Mouse (Mus musculus): ENCODE results near the gene Apobec3. TPM values are rescaled to one million over a fixed set of nuclear protein-coding genes. Genes with fewer than 3 reads are reported as not detected.
"Not testable (repeated sequence)": the region's sequence is repeated elsewhere in the genome, so short reads cannot be mapped to it uniquely, and the experiment has no call there.

Apobec3 gene
- total and polyA plus RNA-seq, 2 experiments from 2014 or later, result 5.1 to 6.3 TPM

- H3K36me3 ChIP-seq (replicated peaks; ENCODE audit: control insufficient read depth, insufficient read depth, low read length), result no peaks in the 10 kb centered on the region; the same call in 1 of the 2 replicates
- DNase-seq (ENCODE audit: low spot score), result no peak
- no peak overlapping the region for H3K27ac ChIP-seq (ENCODE audit: low read depth)
- no peak overlapping the region for H3K9ac ChIP-seq (replicated peaks; ENCODE audit: low read depth, low read length)
- TF ChIP-seq CTCF (IDR thresholded peaks at IDR 0.05; ENCODE audit: low read depth) (no peak), EP300 (IDR thresholded peaks at IDR 0.05; ENCODE audit: low read depth) (no peak)
- WGBS, result 59% methylated on average over 14 of the region's 14 CpGs
- no peaks in the 10 kb centered on the region for H3K4me1 ChIP-seq (ENCODE audit: control insufficient read depth, insufficient read depth)
- no peak overlapping the region for H3K4me3 ChIP-seq (ENCODE audit: low read depth, low read length)
- H3K27me3 ChIP-seq (ENCODE audit: control insufficient read depth, insufficient read depth, low read length), result no peaks in the 10 kb centered on the region
- no peaks in the 10 kb centered on the region for H3K9me3 ChIP-seq (replicated peaks; ENCODE audit: control insufficient read depth, low read length)
- no peak for ATAC-seq (ENCODE audit: insufficient read depth, low read depth)
- no peak overlapping the region for H3K4me2 ChIP-seq (ENCODE audit: low read depth, low read length)
These were observed 15.4 kb downstream of the Apobec3 start for GRCm38 (mm10) chr15:79906855-79907254.

- H3K4me1 ChIP-seq (ENCODE audit: control insufficient read depth, insufficient read depth); H3K4me2 ChIP-seq (ENCODE audit: low read depth, low read length); H3K9me3 ChIP-seq (replicated peaks; ENCODE audit: control insufficient read depth, low read length); ATAC-seq (ENCODE audit: insufficient read depth, low read depth); H3K4me3 ChIP-seq (ENCODE audit: low read depth, low read length); H3K9ac ChIP-seq (replicated peaks; ENCODE audit: low read depth, low read length); H3K27me3 ChIP-seq (ENCODE audit: control insufficient read depth, insufficient read depth, low read length); DNase-seq (ENCODE audit: low spot score); H3K36me3 ChIP-seq (replicated peaks; ENCODE audit: control insufficient read depth, insufficient read depth, low read length); H3K27ac ChIP-seq (ENCODE audit: low read depth): not testable (repeated sequence)
- WGBS, result 83% methylated on average over 3 of the region's 3 CpGs
These were observed 17.5 kb downstream of the Apobec3 start for GRCm38 (mm10) chr15:79909006-79909405.

DNA sequence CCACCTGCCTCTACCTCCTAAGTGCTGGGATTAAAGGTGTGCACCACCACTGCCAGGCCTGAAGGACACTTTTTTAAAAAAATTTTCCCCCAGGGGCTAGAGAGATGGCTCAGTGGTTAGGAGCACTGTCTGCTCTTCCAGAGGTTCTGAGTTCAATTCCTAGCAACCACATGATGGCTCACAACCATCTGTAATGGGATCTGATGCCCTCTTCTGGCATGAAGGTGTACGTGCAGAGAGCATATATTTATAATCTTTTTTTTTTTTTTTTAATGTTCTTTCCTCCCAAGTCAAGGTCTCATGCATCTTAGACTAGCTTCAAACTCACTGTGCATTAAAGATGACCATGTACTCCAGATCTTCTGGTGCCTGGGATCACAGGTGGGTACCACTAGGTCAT, 19.4 kb downstream of the Apobec3 start:
- 73% methylated on average over 1 of the region's 1 CpGs for WGBS
- not testable (repeated sequence) for H3K4me2 ChIP-seq (ENCODE audit: low read depth, low read length); ATAC-seq (ENCODE audit: insufficient read depth, low read depth); DNase-seq (ENCODE audit: low spot score); H3K27me3 ChIP-seq (ENCODE audit: control insufficient read depth, insufficient read depth, low read length); H3K4me1 ChIP-seq (ENCODE audit: control insufficient read depth, insufficient read depth); H3K27ac ChIP-seq (ENCODE audit: low read depth); H3K9me3 ChIP-seq (replicated peaks; ENCODE audit: control insufficient read depth, low read length); H3K9ac ChIP-seq (replicated peaks; ENCODE audit: low read depth, low read length); H3K4me3 ChIP-seq (ENCODE audit: low read depth, low read length); H3K36me3 ChIP-seq (replicated peaks; ENCODE audit: control insufficient read depth, insufficient read depth, low read length)

DNA sequence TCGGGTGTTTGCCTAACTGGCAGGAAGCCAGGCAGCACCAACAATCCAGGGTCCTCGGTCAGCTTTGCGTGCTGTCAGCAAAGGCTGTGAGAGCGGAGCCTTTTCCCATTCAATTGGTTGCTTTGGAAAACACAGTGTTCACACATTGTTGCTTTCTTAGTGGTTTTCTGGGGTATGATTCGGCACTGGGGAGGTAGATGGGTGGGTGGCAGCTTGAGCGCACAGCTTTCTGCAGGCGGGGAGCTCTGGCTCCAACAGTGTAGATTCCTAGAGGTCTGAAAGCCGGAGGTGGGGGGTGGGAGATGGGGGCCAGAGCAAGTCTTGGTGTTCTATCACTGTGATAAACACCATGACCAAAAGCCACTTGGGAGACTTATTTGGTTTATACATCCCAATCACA, 19.9 kb downstream of the Apobec3 start:
- H3K9ac ChIP-seq (replicated peaks; ENCODE audit: low read depth, low read length), result no peak overlapping the region
- H3K4me3 ChIP-seq (ENCODE audit: low read depth, low read length), result no peak overlapping the region
- ATAC-seq (ENCODE audit: insufficient read depth, low read depth) (no peak), DNase-seq (ENCODE audit: low spot score) (no peak)
- 82% methylated on average over 8 of the region's 8 CpGs for WGBS
- H3K27ac ChIP-seq (ENCODE audit: low read depth), result no peak overlapping the region
- TF ChIP-seq CTCF (IDR thresholded peaks at IDR 0.05; ENCODE audit: low read depth) (no peak), EP300 (IDR thresholded peaks at IDR 0.05; ENCODE audit: low read depth) (no peak)
- no peaks in the 10 kb centered on the region for H3K4me1 ChIP-seq (ENCODE audit: control insufficient read depth, insufficient read depth)
- H3K36me3 ChIP-seq (replicated peaks; ENCODE audit: control insufficient read depth, insufficient read depth, low read length), result no peaks in the 10 kb centered on the region
- no peaks in the 10 kb centered on the region for H3K9me3 ChIP-seq (replicated peaks; ENCODE audit: control insufficient read depth, low read length)
- H3K27me3 ChIP-seq (ENCODE audit: control insufficient read depth, insufficient read depth, low read length), result no peaks in the 10 kb centered on the region
- no peak overlapping the region for H3K4me2 ChIP-seq (ENCODE audit: low read depth, low read length)

GRCm38 (mm10) chr15:79913761-79914346, 22.4 kb downstream of the Apobec3 start:
- TF ChIP-seq CTCF (IDR thresholded peaks at IDR 0.05; ENCODE audit: low read depth) (no peak), EP300 (IDR thresholded peaks at IDR 0.05; ENCODE audit: low read depth) (no peak)
- H3K4me2 ChIP-seq (ENCODE audit: low read depth, low read length), result no peak overlapping the region
- no peaks in the 10 kb centered on the region for H3K27me3 ChIP-seq (ENCODE audit: control insufficient read depth, insufficient read depth, low read length)
- 76% methylated on average over 6 of the region's 6 CpGs for WGBS
- H3K9me3 ChIP-seq (replicated peaks; ENCODE audit: control insufficient read depth, low read length), result no peaks in the 10 kb centered on the region
- ATAC-seq (ENCODE audit: insufficient read depth, low read depth) (no peak), DNase-seq (ENCODE audit: low spot score) (no peak)
- H3K27ac ChIP-seq (ENCODE audit: low read depth), result no peak overlapping the region
- H3K4me3 ChIP-seq (ENCODE audit: low read depth, low read length), result no peak overlapping the region
- H3K36me3 ChIP-seq (replicated peaks; ENCODE audit: control insufficient read depth, insufficient read depth, low read length), result no peaks in the 10 kb centered on the region
- no peaks in the 10 kb centered on the region for H3K4me1 ChIP-seq (ENCODE audit: control insufficient read depth, insufficient read depth)
- H3K9ac ChIP-seq (replicated peaks; ENCODE audit: low read depth, low read length), result no peak overlapping the region

DNA sequence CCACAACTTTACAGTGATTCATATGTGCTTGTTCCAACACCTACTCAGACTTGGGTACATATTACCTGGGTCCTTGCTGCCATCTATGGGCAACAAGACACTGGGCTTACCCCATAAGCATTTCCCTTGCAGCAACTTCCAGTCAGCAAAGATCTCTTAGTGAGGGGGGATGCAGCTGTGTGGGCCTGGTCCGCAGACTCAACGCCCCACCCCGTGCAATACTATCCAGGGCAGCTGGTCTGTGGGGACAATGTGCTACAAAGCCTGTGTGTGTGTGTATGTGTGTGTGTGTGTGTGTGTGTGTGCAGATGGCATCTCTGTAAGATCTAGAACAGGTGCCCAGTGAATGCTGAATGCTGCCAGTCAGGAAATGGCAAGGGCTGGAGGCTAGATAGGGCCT, 22.9 kb downstream of the Apobec3 start:
- Histone ChIP-seq H3K9me3 (replicated peaks; ENCODE audit: control insufficient read depth, low read length) (no peaks in the 10 kb centered on the region), H3K27ac (ENCODE audit: low read depth) (no peak overlapping the region), H3K9ac (replicated peaks; ENCODE audit: low read depth, low read length) (no peak overlapping the region), H3K4me1 (ENCODE audit: control insufficient read depth, insufficient read depth) (no peaks in the 10 kb centered on the region), H3K36me3 (replicated peaks; ENCODE audit: control insufficient read depth, insufficient read depth, low read length) (no peaks in the 10 kb centered on the region), H3K27me3 (ENCODE audit: control insufficient read depth, insufficient read depth, low read length) (no peaks in the 10 kb centered on the region), H3K4me3 (ENCODE audit: low read depth, low read length) (no peak overlapping the region), H3K4me2 (ENCODE audit: low read depth, low read length) (no peak overlapping the region)
- no peak for TF ChIP-seq EP300 (IDR thresholded peaks at IDR 0.05; ENCODE audit: low read depth)
- TF ChIP-seq CTCF (IDR thresholded peaks at IDR 0.05; ENCODE audit: low read depth), result no peak; the same call in 1 of the 2 replicates
- DNase-seq (ENCODE audit: low spot score) (no peak), ATAC-seq (ENCODE audit: insufficient read depth, low read depth) (no peak)
- WGBS, result 93% methylated on average over 3 of the region's 3 CpGs
